Mouse (Mus musculus): ENCODE results near the gene Hsd11b2.

Hsd11b2 gene

DNA sequence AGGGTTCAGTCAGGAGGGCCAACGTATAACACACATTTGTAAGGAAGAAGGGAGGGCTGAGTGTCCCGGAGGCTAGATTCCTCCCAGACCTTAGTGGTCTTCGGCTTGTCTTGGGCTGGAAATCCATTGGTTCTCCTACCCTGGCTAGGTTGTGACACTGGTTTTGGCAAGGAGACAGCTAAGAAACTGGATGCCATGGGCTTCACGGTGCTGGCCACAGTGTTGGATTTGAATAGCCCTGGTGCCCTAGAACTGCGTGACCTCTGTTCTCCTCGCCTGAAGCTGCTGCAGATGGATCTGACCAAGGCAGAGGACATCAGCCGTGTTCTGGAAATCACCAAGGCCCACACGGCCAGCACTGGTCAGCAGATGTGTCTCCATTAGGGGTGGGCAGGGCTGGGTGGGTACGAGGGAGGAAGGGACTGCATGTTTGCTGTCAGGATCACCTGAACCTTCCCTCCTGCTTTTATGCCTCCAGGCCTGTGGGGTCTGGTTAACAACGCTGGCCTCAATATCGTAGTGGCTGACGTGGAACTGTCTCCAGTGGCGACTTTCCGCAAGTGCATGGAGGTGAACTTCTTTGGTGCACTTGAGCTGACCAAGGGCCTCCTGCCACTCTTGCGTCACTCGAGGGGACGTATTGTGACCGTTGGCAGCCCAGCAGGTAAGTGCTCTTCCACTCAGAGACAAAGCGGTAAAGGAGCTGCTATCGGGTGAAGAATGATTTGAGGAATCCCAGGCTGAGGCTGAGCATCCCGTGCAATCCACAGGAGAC is 3.6 kb downstream of the Hsd11b2 start:
- no peak for DNase-seq (ENCODE audit: low read depth in 1 of 2, low spot score in 2 of 2)

DNA sequence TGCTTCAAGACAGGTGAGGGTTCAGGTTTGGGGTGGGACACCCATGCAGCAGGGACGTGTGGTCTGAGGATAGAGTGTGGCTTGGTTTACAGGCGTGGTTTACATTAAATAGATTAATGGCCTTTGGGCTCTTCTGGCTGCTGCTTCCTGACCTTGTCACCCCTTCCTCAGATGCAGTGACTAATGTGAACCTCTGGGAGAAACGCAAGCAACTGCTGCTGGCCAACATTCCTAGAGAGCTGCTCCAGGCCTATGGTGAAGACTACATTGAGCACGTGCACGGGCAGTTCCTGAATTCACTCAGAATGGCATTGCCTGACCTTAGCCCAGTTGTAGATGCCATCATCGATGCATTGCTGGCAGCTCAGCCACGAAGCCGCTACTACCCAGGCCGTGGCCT is 4.3 kb downstream of the Hsd11b2 start:
- DNase-seq (ENCODE audit: low read depth in 1 of 2, low spot score in 2 of 2): no peak

DNA sequence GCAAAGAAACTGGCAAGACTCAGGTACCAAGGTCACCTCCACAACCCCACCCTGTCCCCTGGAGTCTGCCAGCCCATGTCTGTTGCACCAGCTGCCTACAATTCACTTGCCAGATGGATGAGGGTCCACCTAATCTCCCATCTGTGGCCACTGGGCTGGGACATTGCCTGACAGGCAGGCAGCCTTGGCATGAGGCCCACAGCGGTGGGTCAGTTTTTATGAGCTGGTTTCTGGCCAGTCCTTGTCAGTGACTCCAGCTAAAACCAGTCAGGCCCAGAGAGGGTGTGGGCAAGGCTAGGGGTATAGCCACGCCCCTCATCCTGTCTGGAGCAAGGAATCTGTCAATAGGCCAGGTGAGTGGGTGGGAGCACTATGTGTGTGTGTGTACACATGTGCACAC is 8.6 kb downstream of the Hsd11b2 start:
- no peak for DNase-seq (ENCODE audit: low read depth in 1 of 2, low spot score in 2 of 2)

DNA sequence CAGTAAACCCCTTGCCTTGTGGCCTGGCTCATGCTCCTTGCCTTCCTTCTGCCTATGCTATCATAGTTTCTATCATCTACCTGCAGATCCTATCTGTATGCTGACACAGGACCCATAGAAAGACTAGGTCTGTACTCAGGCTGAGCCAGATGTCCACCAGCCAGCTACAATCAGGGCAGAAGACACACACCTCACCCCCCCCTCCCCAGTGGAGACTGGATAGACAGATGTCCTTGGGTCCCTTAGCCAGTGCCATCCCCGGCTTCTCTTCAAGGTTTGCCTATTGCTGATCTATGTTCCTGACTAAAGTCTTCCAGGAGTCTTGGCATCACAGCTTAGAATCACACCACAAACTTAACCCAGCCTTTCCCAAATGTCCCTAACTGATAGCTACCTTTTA is 9.7 kb downstream of the Hsd11b2 start:
- no peak for DNase-seq (ENCODE audit: low read depth in 1 of 2, low spot score in 2 of 2)

DNA sequence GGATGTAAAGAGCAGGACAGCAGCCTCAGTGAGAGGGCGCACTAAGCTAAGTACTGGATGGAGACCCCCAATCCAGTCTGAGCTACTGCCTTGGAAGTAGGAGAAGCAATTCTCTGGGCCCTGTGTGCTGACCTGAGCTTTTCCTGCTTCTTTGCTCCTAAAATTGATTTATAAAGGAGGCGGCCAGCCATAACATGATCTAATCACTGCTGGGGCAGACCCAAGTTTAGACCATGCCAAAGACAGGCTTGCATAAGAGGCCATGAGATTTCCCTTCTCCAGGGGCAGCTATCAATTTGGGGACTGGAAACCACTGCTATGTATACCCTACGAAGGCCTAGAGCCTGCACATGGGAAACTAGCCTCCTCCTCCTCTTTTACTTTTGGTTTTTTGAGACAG is 10.7 kb downstream of the Hsd11b2 start:
- DNase-seq (ENCODE audit: low read depth in 1 of 2, low spot score in 2 of 2): no peak

DNA sequence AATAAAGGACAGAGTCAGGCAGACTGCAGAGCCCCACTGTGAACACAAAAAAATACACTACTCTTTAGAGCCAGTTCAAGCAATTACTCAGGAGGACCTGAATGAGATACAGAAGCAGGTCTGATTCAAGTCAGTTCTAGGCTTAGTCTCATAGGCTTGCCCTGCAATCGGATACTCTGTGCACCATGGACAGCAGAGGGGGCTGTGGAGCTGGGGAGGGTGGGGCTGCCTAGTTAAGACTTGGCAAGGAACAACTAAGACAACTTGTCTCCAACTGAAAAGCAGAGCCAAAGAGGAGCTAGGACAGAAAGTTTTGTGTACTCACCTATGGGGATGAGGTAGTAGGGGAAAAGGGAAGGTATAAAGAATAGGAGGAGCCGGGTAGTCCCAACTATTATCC is 13.2 kb downstream of the Hsd11b2 start:
- DNase-seq (ENCODE audit: low read depth in 1 of 2, low spot score in 2 of 2): no peak

DNA sequence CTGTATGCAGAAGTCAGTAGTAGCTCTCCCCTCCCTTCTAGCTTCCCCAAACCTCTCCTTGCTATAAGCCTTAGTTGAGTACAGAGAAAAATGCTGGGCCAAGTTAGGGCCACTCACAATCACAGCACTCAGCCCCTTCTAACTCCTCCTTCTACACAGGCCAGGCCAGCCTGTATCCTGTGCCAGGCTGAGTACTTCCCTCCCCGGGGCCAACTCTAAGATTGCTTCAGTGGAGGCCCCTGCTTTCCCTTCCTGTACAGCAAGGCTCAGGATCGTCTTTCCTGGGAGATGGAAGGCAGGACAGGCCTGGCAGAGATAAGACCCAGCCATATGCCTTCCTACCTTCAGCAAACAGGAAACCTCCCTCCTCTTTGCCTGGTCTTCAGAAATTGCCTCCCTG is 14.9 kb downstream of the Hsd11b2 start:
- no peak for DNase-seq (ENCODE audit: low read depth in 1 of 2, low spot score in 2 of 2)

DNA sequence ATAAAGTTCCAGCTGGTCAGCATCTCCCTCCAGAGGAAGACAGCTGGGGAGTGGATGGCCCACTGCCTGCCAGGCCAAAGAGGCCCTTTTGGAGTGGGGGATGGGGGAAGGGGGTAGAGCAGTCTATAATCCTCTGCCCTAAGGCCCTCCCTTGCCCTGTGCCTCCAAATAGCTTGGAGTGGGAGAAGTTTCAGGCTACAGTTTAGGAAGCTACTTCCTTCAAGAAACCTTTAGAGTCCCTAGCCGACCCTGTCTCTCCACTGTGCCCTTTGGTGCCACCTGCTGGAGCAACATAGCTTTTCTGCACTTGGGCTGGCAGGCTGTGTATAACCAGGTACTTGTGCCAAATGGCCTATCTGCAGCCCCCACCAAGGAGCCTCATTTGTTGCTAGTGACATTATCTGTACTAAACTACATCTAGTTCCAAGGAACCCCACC is 15.4 kb downstream of the Hsd11b2 start:
- DNase-seq (ENCODE audit: low read depth in 1 of 2, low spot score in 2 of 2): no peak

DNA sequence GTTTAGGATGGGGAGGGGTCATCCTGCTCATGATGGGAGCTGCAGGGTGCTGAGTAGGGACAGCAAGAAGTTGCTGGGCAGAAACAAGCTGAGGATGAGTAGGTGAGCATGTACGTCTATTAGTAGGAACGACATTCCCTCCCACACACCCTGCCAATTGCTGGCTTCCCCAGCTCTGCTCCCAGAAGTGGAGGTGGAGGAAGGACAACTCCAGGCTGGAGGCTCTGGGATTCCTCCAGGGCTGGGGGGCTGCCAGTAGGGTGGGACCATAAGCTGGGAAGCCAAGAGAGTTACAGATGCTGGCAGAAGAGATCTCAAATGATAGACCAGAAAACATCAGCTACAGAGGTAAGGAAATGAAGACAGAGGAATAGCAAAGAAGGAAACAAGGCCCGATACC is 18.0 kb downstream of the Hsd11b2 start:
- DNase-seq (ENCODE audit: low read depth in 1 of 2, low spot score in 2 of 2): no peak

DNA sequence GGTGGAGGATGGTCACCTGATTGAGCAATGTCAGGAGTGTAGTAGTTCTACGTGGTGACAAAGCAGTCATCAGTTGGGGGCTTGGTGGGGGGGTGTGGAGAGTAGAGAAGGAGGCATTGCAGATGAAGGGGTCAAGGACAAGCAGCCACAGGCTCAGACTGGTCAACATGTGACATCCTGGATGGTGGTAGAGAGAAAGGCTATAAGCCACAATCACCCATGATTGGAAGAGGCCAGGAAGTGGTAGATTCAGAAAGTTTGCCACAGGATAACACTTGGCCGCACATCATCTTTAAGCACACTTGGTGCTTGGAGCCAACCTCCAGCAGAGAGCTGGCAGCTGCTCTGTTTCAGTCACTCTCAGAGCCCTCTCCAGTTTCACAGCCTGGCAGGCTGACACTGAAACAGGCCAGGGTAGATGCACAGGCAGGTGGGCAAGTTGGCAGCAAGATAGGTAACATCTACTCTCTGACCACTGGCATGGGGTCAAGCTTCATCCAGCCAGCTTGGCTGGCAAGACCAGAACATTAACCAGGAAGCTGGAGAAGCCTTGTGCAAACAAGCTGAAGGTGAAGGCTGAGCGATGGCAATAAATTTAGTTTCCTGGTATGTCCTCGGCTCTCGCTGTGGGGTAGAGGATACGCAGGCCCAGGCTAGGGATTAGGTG is 18.6 kb downstream of the Hsd11b2 start:
- no peak for DNase-seq (ENCODE audit: low read depth in 1 of 2, low spot score in 2 of 2)

DNA sequence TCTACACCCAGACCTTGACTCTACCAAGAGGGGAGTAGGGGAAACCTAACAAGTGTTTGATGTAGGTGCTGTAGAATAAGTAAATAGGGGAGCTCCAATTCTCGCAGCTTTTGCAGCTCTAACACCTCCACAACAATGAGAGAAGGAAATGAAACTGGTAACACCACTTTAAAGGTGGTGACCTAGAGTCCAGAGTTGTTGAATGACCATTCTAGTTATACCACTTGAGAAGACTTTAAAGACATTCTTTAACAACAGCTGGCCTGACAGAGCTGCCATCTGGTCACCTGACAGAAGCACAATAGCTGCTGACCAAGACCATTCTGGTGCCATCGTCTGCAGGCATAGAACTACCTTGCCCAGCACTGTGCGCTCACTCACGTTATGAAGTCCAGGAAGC is 20.4 kb downstream of the Hsd11b2 start:
- no peak for DNase-seq (ENCODE audit: low read depth in 1 of 2, low spot score in 2 of 2)

DNA sequence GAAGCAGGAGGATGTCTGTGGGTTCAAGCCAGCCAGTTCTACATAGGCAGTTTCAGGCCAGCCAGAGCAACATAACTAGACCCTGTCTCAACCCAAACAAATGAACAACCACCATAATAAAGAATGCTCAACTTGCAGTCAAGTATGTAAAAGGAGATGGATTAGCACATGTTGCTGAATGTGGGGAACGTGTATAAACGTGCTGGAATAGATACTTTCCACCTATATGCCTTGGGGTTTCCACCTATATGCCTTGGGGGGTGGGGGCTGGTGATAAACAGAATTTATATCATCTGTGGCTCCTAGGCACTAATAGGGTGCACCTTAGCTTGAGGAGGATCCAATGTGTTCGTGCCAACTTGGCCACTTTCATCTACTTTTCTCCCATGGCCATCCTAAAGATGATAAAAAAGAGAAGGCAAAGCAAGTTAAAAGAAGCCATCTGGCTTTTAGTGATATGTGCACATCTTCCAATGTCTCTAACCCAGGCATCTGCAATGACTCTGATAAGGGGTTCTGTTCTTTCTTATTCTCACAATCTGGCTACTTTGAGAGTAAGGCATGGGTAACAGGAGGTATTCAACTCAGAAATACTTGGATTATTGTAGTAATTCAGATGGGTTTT is 23.6 kb downstream of the Hsd11b2 start:
- no peak for DNase-seq (ENCODE audit: low read depth in 1 of 2, low spot score in 2 of 2)

DNA sequence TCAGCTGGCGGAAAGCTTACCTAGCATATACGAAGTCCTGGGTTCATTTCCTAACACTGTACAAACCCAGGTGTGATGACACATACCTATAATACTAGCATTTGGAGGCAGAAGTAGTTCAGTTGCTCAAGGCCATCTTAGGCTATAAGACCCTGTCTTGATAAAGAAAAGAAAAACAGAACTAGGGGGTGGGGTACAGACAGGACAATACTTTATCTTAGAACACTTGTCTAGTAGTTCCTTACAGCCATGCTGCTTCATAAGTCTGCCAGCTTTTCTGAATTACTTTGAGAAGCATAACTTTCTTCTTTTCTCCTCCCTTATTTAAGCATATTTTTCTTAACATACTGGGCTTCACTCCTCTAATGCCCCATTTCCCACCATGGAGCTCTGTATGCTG is 24.3 kb downstream of the Hsd11b2 start:
- no peak for DNase-seq (ENCODE audit: low read depth in 1 of 2, low spot score in 2 of 2)

DNA sequence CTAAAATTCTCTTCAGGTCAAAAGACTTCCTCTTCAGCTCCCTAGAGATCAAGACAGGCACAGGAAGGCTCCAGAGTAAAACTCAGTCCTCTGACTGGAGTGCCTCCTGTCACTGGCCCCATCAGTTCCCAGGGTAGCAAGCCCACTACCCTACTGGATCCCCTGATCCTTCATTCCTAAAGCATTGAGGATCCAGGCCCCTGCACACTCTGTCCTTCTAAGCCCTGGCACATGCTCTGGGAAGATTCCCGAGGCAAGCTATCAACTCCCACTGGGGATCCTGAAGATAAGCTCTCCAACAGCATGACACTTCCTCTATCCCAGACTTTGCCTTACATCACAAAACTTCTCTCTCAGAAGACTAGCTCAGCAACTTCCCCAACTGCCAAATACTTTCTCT is 25.1 kb downstream of the Hsd11b2 start:
- DNase-seq (ENCODE audit: low read depth in 1 of 2, low spot score in 2 of 2): no peak

DNA sequence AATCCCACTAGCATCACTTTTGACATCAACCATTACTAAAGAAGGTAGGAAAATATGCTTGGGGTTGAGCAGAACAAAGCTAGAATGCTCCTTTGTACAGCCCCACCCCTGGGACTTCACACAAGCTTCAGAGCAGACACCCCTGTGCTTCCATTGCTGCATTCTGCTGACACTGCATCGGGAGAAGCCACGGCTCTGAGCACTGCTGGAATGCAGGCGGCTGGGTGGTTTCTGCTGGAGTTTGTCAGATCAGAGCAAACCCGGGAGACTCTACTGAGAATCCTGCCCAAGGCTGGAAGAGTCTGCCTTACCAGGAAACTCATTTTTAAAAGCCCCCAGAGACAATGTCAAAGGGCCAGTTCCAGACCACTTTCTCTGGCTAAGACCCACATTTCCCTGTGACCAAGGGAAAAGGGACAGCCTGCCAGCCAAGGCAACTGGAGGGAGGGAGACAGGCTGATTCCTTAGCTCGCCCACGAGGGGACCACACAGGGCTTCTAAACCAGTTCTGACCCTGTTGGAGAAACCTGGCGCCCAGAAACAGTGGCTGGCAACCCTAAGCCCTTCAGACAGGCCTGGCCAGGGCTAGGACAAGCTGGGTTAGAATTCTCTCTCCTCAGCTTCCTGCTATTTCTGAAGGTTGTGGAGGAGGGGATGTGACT is 26.1 kb downstream of the Hsd11b2 start:
- DNase-seq (ENCODE audit: low read depth in 1 of 2, low spot score in 2 of 2): no peak

DNA sequence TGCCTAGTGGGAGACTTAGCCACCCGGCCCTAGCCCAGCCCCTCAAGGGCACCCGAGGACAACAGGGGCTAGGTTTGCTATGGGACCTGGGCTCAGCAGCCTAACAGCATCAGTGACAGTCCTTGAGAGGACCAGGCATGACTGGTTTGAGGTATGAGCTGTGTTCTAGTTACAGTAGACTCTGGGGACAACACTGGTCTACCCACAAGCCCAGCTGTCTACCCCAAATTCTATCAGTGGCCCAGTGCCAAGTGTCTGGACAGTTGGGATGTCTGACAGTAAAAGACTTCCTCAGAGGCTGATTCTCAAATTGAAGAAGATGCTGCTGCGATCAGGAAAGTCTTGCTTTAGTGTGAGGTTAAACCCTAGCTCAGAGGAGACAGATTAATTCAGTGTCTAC is 26.7 kb downstream of the Hsd11b2 start:
- DNase-seq (ENCODE audit: low read depth in 1 of 2, low spot score in 2 of 2): no peak

DNA sequence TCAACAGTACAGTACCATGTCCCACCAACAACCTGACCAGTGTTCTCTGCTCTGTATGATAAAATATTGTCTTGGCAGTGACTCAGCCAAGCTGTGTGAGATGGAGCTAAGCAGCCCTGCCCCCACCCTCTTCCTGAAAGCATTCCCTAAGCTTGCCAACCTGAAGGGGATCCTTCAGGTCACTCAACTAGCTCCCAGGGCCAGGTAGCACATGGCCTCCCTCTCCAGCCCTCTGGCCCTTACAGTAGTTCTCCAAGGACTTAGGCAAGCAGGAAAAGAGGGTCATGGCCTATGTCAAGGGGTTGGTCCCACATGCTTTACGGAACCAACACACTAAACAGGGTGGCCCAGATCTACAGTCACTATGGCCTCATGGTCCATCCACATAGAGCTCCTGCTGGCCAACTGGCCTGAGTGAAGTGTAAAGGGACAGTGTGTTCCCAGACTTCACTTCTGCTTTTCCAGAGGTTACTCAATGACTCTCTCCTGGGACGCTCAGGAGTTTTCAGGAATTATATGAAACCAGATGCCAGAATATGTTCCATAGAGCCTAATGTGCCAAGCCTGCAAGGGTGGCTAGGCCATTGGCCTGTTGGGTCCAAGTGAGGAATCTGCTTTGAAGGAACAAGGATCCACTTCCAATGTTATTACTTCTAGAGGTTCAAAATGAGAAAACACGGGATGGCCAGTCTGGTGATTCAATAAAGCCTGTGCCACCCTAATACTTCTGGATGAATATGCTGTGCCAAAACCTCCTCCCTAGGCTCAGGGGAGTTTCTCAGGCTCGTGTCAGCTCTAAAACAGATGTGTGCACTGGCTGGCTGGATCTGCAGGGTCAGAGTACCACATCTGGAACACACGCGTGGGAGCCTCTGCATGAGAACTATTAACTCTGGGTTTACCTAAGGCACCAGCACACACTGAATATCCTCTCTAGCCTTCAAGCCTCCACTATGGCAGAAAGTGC is 28.1 kb downstream of the Hsd11b2 start:
- no peak for DNase-seq (ENCODE audit: low read depth in 1 of 2, low spot score in 2 of 2)

DNA sequence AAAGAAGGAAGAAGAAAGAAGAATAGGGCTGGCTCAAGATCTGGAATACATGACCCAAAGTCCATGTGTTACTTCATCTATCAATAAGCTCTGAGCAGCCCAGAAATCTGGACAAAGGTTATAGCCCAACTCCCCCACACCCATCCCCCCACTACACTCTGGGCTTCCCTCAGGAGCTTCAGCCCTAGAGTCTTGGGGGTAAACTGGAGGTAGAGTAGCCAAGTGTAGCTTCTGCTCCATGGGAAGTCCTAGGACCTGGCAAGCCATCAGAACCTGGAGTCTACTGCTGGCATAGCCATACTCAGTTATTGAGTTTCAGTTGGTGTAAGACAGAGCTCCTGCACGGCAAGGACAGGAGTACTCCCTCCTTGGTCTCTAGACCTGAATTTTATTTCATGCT is 31.0 kb downstream of the Hsd11b2 start:
- no peak for DNase-seq (ENCODE audit: low read depth in 1 of 2, low spot score in 2 of 2)

DNA sequence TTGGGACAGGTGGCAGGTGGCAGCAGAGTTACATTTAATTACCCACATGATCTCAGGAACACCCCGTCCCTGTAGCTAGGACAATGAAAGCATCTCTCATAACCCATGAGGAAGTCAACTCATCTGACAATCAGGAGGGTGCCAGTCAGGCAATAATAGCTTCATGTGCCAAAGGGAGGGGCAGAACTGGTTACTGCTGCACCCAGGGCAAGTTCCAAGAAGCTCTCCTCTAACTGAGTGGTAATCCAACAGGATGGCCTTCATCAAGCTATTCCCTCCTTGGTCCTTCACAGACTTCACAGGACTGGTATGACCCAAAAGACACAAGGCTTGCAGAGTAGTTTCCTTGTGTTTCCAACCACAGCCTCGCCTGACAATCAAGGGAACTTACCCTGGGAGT is 31.5 kb downstream of the Hsd11b2 start:
- DNase-seq (ENCODE audit: low read depth in 1 of 2, low spot score in 2 of 2): no peak

DNA sequence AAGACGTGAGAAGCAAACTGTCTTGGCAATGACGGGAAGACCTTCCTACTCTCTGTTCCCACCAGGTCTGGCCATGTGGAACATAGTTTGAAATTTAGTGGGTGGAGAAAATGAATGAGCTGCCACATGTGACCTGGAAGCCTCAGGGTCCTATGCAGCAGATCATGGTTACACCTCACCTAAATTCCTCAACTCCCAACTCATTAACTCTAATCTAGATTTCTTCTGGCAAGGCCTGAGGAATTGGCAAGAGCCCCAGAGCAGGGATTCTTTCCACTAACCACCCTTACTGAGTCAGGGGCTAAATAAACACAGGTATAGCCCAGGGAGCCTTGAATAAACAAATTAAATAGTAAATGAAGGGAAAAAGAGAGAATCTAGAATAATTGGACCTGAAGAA is 33.5 kb downstream of the Hsd11b2 start:
- no peak for DNase-seq (ENCODE audit: low read depth in 1 of 2, low spot score in 2 of 2)

DNA sequence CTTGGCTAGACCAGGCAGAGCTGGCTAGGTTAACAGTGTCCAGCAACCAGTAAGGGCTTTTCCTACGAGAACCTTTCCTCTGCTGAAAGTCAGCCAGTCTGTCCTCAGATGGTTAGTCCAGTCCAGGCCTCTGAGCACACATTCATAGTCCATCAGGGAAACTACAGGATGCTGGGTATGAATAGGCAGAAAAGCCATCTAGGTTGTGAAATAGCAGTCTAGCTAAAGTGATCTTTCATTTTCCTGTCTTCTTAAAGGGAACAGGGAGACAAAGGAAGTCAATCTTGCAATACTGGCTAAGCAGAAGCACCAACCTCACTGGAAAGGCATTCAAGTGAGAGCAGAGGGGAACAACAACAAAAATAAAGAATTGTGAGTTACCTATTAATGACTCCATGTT is 34.3 kb downstream of the Hsd11b2 start:
- no peak for DNase-seq (ENCODE audit: low read depth in 1 of 2, low spot score in 2 of 2)
